Mouse (Mus musculus) liver, adult 2 months (tissue): Measurements from ENCODE around the gene Fam78b.

Source experiments
- CTCF ChIP-seq: fragments of 200-500 bp; IDR thresholded peaks from 2 replicates; pipeline ENCODE4 v1.5.1; 2011; ENCODE audit warnings: low read depth, low read length, control low read depth
- POLR2A ChIP-seq: fragments of 200-500 bp; IDR thresholded peaks from 2 replicates; pipeline ENCODE4 v1.6.1; 2011; ENCODE audit warnings: low read length, control low read depth; ENCODE audit not compliant: insufficient read depth; ENCODE audit errors: extremely low read depth

DNA sequence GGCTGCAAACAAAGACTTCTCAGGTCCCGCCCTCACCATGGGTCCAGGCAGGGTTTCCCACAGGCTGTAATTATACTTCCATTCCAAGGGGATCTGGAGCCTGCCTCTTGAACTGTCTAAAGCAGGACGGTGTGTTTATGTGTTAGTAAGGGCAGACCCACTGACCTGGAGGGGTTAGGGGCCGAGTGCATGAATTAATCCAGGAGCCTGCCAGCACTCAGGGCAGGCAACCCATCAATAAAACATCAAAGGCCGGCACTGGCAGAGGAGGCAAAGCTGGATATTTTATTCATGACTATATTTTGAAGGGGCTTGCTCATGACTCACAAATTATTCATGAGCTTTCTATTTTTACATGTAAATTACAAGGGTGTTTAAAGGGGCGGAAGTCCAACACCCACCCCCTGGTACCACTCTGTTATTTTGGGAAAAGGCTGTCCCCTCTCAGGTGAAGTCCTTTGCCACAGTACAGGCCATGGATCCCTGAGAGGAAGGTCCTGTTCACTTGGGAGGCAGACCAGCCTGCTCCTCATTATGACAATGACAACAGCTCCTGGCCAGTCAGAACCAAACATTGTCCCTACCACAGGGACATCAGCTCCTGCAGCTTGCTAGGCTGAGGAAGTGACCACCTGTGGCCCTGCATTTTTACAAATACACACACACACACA lies 103.9 kb downstream of the Fam78b start:
- TF ChIP-seq CTCF = no peak
- TF ChIP-seq POLR2A = no peak
